Mouse (Mus musculus): ENCODE measurements around the gene Gtf2ird1. TPM values are rescaled to one million over a fixed set of nuclear protein-coding genes. Genes with fewer than 3 reads are reported as not detected.
A peak's percentile ranks its signal among the peaks of the same experiment; 100 is the strongest.

The Gtf2ird1 gene
- polyA plus RNA-seq, 1 experiment from 2014 or later = 75.6 TPM

DNA sequence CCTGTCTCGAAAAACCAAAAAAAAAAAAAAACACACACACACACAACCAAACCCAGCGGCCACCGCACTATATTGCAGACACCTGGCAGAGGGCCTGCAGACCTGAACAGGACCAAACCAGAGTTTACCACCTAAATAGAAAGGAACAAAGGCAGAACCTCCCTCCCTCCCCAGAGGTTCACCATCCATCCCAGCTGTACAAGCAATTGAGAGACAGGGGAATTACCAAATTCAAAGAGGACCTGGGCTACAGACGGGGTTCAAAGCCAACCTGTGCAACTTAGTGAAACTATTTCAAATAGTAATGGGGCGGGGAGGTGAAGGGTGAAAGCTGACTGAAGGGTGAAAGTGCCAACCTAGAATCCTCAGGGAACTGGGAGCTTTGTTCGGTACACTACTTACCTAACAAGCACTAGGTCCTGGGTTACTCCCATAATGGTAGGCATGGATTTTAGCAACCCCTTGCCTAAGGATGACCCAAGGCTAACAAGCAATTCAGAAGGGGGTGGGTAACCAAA is 144.6 kb downstream of the Gtf2ird1 start:
- no peak for ATAC-seq (ENCODE audit: insufficient read depth, low FRiP score, low TSS enrichment)
- peak overlapping the region; percentile 69 for H3K4me2 ChIP-seq (ENCODE audit: low read depth)
- H3K9ac ChIP-seq (ENCODE audit: low read length) = no peak overlapping the region
- no peak for DNase-seq (ENCODE audit: low spot score)
- H3K4me3 ChIP-seq (ENCODE audit: low read depth, low read length) = peak overlapping the region; percentile 88; the same call in 1 of the 2 replicates
- H3K36me3 ChIP-seq (ENCODE audit: control insufficient read depth, insufficient read depth, low read length) = peaks cover 17% of the 10 kb centered on the region
- peaks cover 12% of the 10 kb centered on the region for H3K4me1 ChIP-seq (ENCODE audit: control insufficient read depth, insufficient read depth, low read length)
- no peaks in the 10 kb centered on the region for H3K9me3 ChIP-seq (ENCODE audit: control insufficient read depth, low read length)
- 81% methylated on average over 6 of the region's 6 CpGs for WGBS
- no peaks in the 10 kb centered on the region for H3K27me3 ChIP-seq (ENCODE audit: control insufficient read depth, insufficient read depth, low read length)
- H3K27ac ChIP-seq (ENCODE audit: low read depth, low read length) = no peak overlapping the region

DNA sequence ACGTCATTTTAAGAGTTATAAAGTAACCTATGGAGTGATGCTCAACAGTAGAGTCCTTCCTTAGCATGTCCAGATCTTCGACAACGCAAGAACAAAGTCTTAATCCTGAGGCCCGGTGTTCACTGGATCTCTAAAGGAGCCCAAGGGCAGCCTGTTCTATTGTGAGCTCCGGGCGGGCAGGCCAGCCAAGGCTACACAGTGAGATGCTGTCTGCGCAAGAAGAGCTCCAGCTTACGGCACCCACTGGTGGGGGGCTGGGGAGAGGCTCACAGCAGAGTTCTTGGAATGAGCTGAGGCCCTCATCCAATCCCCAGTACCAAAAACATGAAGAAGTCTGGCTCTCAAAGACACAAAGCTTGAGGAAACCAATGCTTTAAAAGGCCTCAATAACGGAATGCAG is 146.3 kb downstream of the Gtf2ird1 start:
- WGBS = 96% methylated on average over 9 of the region's 9 CpGs
- peaks cover 20% of the 10 kb centered on the region for H3K36me3 ChIP-seq (ENCODE audit: control insufficient read depth, insufficient read depth, low read length)

DNA sequence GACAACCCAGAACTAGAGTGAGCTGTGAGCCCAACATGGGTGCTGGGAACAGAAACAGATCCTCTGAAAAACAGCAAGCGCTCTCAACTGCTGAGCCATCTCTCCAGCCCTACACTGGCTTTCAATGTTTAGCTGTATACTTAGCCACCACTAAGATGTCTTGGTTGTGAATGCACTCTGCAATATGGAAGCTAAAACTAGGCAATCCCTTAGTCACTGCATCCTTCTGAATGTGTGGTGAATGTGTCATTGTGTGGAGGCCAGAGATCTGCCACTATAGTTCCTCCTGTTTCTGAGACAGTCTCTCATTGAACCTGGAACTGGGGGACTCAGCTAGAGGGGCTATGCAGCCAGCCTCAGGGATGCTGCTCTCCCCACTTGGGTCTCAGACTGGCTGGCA is 147.2 kb downstream of the Gtf2ird1 start:
- Histone ChIP-seq H3K4me2 (ENCODE audit: low read depth) (no peak overlapping the region), H3K27ac (ENCODE audit: low read depth, low read length) (no peak overlapping the region), H3K27me3 (ENCODE audit: control insufficient read depth, insufficient read depth, low read length) (no peaks in the 10 kb centered on the region), H3K36me3 (ENCODE audit: control insufficient read depth, insufficient read depth, low read length) (peaks cover 22% of the 10 kb centered on the region), H3K4me1 (ENCODE audit: control insufficient read depth, insufficient read depth, low read length) (peaks cover 6% of the 10 kb centered on the region; the same call in 1 of the 2 replicates), H3K9ac (ENCODE audit: low read length) (no peak overlapping the region), H3K4me3 (ENCODE audit: low read depth, low read length) (no peak overlapping the region), H3K9me3 (ENCODE audit: control insufficient read depth, low read length) (no peaks in the 10 kb centered on the region)
- ATAC-seq (ENCODE audit: insufficient read depth, low FRiP score, low TSS enrichment) (no peak), DNase-seq (ENCODE audit: low spot score) (no peak)
- 96% methylated on average over 1 of the region's 1 CpGs for WGBS

More for the DNA sequence above, 146.3 kb downstream of the Gtf2ird1 start:
- H3K27ac ChIP-seq (ENCODE audit: low read depth, low read length) = no peak overlapping the region
- peaks cover 6% of the 10 kb centered on the region; the same call in 1 of the 2 replicates for H3K4me1 ChIP-seq (ENCODE audit: control insufficient read depth, insufficient read depth, low read length)
- no peak overlapping the region for H3K9ac ChIP-seq (ENCODE audit: low read length)
- no peak overlapping the region for H3K4me2 ChIP-seq (ENCODE audit: low read depth)
- no peak for DNase-seq (ENCODE audit: low spot score)
- no peaks in the 10 kb centered on the region for H3K27me3 ChIP-seq (ENCODE audit: control insufficient read depth, insufficient read depth, low read length)
- no peaks in the 10 kb centered on the region for H3K9me3 ChIP-seq (ENCODE audit: control insufficient read depth, low read length)
- no peak overlapping the region for H3K4me3 ChIP-seq (ENCODE audit: low read depth, low read length)
- no peak for ATAC-seq (ENCODE audit: insufficient read depth, low FRiP score, low TSS enrichment)

Small RNAs within 50 kb of the gene (microRNA-seq; reads per million reads assigned to microRNA genes)
- not detected for gene Gm26340
- gene Mir3965 = not detected

Other genes with a start within 250 kb of the Gtf2ird1 start
- 2.5 and 3.1 TPM in 2 replicates for gene Ncf1, start 227.1 kb downstream of the Gtf2ird1 start, polyA plus RNA-seq (2014; fragmentation: Nextera tagmentation; extraction: Ambion mirVana)
- 193 and 196 TPM in 2 replicates for gene Gtf2i, start 142.0 kb downstream of the Gtf2ird1 start, polyA plus RNA-seq (2014; fragmentation: Nextera tagmentation; extraction: Ambion mirVana)
- 7.6 and 8.1 TPM in 2 replicates for gene Clip2, start 95.7 kb upstream of the Gtf2ird1 start, polyA plus RNA-seq (2014; fragmentation: Nextera tagmentation; extraction: Ambion mirVana)
- not detected in 2 replicates for gene Syna, start 103.5 kb upstream of the Gtf2ird1 start, polyA plus RNA-seq (2014; fragmentation: Nextera tagmentation; extraction: Ambion mirVana)
- gene Rfc2, start 124.7 kb upstream of the Gtf2ird1 start, polyA plus RNA-seq (2014; fragmentation: Nextera tagmentation; extraction: Ambion mirVana) = 309 and 324 TPM in 2 replicates
- 1.4 TPM in 2 replicates for gene Lat2, start 158.3 kb upstream of the Gtf2ird1 start, polyA plus RNA-seq (2014; fragmentation: Nextera tagmentation; extraction: Ambion mirVana)
- gene Eif4h, start 182.8 kb upstream of the Gtf2ird1 start, polyA plus RNA-seq (2014; fragmentation: Nextera tagmentation; extraction: Ambion mirVana) = 457 and 469 TPM in 2 replicates
- 10.3 and 11.4 TPM in 2 replicates for gene Limk1, start 231.9 kb upstream of the Gtf2ird1 start, polyA plus RNA-seq (2014; fragmentation: Nextera tagmentation; extraction: Ambion mirVana)

All from neural tube, embryonic 11.5 days (tissue).